Mouse (Mus musculus) urinary bladder, postnatal 4 days (tissue): ENCODE data around the gene Osbp2.
"Not testable (repeated sequence)": the region's sequence is repeated elsewhere in the genome, so short reads cannot be mapped to it uniquely, and the experiment has no call there.

Experiments used
- DNase-seq, 2 experiments: peaks; one replicate each; pipeline ENCODE4 v3.0.0; 2021 to 2022; ENCODE audit warnings: low spot score in 2 of 2

Gene Osbp2

DNA sequence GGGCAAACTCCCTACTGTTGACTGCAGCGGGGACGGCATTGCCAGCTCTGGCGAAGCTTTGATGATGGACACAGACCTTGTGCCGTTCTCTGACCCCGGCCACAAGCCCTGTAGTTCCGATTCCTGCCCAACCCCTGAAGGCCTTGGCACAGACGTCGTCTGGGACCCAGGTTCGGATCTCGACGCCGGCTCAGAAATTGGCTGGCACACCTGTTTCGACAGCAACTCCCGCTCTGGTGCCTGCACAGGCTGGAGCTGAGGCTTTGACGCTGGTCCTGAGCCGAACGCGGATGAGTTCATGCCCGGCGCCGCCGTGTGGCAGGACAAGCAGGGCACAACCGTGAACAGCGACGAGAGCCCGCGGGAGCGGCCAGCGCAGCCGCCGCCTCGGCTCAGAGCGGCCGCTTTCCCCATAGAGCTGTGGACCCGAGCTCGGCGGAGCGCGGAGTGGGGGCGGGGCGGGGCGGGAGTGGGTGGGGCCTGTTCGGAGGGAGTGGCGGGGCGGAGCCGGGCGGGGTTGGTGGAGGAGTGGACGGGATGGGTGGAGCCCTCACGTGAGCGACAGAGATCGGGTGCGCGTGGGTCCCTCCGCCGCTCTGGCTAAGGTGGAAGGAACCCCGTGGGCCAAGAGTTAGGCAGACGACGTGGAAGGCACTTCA lies at the start of gene Osbp2:
Gene Osbp2 (minus strand): TSS at position 450 of the 659 bp plus-strand sequence.
- peak; percentile 54 to 71 for DNase-seq

DNA sequence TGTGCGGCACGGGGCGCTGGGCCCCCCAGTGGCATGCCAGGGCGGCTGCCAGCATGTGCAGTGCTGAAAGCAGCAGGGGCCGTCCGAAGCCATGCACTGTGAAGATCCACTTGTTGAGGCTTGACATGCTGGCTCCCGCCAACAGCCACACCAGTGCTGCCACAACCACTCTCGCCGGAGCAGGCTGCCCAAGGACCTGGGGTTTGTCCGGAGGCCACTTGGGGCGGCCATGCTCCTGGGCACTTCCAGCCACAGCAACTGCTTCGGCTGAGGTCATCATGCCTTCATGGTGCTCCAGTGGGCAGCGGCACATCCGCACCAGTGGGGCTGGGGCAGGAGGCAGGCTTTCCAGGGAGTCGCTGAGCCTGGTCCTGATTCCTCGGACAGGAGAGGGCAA lies 49.2 kb upstream of the Osbp2 start:
- DNase-seq, result peak in 1 of 2 experiments; percentile 29

DNA sequence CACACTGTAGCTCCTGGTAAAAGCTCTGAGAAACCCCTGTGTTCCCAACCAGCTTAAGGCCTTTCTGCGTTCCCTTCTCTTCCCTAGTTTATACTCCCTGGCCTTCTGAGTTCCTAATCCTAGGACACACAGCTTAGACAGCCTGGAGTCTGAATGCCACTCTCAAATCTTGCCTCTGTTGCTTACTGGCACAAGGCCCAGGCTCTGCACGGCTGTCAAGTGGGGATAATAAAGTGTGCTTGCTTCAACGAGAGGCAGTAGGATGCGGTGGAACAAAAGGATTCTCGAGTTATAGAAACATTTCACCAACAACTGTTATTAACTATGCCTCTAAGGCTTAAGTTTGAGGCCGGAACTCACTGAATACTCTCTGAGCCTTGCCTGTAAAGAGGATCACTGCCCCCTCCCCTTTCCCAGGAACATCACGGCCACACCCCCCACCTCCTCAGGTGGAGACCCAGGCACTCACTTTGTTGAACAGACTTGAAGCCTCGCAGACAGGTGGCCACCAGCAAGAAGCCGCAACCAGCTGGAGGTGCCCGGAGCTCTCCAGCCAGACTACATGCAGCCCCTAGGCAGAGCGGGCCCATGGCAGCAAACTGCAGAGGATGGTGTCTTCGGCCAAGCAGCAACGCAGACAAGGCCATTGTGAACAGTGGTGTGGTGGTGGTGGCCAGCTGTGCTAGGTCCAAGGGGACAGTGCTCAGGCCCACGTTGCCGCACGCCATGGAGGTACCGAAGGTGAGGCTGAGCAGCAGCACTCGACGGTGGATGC lies 48.6 kb upstream of the Osbp2 start:
- DNase-seq, result no peak

DNA sequence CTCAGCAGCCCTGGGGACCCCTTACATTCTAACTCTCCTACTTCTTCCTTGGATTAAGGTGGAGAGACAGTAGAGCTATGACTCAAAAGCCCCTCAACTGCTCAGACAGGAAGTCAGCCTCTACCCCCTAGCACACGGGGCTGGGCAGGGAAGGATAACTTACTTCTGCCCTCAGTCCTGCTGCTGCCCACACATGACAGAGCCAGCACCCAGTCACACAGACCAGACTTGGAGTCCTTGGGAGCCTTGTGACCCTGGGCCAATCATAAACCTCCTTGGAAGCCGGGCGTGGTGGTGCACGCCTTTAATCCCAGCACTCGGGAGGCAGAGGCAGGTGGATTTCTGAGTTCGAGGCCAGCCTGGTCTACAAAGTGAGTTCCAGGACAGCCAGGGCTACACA lies 47.7 kb upstream of the Osbp2 start:
- DNase-seq, result not testable (repeated sequence)

DNA sequence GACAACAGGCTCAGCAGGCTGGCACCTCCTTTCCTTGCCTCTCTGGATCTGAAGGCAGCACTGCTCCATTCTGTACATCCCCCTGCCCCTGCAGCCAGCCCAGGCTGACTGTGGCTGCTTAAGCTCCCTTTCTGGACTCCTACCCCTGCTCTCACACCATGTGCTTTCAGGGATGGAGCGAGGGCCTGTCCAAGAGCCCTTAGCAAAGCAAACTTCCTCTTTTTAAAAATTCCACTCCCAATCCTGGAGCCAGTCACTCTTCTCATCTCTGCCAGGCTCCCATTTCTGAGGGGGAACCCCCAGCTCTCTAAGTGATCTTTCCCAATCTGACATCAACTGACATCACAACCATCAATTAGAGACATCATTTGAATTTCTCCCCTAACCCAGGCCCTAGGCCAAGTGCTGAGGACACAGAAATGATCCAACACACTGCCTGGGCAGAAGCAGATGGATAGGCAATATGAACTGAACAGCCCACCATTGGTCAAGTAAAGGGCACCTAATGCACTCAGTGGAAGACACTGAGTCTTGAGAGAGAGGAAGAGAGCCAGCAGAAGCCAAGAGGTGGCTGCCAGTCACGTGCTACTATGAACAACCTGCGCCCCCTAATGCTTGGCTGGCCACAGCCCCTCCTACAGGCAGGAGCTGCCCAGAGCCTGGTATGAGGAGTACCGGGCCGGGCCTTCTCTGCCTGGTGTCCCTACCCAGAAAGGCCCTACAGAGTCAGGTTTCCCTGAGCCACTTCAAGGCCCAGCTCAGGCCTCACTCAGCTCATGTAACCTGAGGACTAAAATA lies 47.0 kb upstream of the Osbp2 start:
- no peak for DNase-seq

DNA sequence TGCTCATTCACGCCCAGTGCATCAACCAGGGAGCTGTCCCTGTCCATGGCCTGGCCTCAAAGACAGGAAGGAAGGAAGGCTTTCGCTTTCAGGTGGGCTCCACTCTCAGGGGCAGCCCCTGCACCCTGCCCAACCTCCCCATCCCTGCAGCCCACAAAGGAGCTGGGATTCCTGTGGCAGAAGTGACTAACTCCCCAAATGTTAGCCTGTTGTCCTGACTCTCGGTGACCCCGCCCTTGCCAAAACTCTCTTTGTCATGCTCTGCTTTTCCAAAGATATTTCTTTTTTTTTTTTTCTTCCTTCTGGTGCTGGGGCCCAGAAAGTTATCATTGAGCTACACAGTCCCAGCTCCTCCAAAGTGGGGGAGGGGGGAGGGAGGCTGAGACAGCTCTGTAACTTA lies 45.5 kb upstream of the Osbp2 start:
- DNase-seq, result no peak

DNA sequence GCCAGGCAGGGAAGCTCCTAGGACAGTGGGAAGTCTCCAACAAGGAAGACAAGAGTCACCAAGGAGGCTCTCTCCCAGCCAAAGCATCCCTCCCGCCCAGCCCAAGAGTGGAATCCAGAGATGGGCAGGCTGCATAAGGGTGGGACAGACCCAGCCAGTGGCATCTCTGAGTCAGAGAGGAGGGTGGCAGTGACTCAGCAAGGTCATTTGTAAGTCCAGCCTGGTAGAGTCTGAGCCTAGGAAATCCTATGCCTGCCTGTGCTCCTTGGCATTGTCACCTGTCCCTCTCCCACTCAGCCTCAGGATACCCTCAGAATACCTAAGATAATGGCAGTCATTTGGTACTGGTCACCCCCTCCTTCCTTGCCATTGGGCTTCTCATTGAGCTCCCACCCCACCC lies 41.7 kb upstream of the Osbp2 start:
- DNase-seq, result no peak

DNA sequence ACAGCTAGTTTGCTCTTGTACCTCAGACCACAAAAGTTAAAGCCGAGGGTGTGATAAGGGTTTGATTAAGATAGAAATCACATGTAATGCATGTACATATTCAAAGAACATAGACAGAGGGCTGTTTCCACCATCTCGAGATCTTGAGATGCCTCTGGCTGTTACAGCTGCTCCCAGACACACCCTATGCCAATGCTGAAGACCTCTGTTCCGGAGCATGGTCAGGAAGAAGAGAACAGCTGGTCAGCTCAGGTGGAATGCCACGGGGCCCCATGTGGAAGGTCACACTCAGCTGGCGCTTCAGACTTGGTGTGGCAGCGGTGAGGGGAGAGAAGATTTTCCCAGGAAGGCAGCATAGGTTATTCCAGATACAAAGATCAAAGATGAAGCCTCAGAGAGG lies 41.0 kb upstream of the Osbp2 start:
- no peak for DNase-seq

DNA sequence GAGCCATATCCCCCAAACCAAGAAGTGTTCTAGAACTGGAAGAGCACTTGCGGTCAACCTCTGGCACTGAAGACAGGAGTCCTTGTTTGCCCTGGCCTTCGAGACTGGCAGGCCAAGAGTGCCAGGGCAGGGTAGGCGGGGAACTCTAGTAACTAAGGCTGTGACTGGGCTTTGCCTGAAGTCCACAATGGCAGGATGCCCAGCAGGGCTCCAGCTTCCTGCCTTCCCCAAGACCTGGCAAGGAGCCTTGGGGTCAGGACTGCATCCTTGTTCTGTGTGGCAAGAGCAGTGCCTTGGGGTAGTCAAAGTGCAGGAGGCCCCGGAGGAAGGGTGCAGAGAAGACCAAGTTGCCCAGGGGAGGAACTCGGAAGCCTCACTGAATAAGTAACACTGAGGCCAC lies 39.3 kb upstream of the Osbp2 start:
- DNase-seq, result peak in 1 of 2 experiments; percentile 71

DNA sequence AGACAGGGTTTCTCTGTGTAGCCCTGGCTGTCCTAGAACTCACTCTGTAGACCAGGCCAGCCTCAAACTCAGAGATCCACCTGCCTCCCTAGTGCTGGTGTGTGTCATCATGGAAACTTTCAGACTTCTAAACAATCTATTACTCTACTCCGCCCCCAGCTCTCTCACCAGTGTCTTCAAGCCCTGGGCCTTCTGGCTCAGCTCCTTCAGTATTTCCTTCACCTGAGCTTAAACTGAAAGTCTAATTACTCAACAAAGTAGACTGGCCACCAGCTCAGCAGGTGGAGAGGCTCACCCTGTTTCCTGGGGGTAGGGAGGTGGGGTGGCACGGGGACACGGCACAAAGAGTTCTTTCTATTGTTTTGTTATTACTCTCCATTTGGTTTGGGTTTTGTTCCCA lies 38.8 kb upstream of the Osbp2 start:
- DNase-seq, result no peak

DNA sequence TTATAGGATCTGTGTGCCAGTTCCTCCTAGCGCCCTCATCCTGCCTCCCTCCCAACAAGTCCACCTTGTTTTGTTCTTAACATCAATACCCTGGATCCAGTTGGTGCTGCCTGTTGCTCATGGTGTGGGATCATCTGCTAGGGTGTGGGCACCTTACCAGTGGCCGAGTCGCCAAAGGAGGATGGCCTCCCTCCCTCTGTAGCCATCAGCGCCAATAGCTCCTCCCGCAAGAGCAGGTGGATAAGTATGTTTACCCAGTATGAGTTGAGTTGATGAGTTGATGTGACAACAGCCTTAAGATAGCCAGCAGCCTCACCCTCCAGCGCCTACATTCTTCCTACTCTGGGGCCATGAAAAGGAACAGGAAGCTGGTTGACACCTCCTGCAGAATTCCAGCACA lies 36.6 kb upstream of the Osbp2 start:
- DNase-seq, result no peak

DNA sequence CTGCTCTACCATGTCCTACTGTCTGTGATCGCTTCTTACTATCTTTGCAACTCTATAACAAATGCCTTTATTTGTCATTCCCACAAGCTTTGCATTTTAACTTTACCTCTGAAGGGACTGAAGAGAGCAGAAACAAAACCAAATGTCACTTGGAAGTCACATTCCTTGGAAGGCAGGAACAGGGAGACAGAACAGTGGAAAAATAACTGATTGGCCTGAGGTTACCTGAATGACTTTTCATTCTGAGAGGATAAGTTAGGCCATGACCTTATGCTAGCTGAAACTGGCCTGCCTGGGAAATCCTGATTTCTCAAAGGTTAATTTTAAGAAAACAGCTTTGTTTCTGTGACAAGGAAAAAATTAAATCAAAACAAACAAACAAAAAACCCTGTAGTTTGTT lies 32.2 kb upstream of the Osbp2 start:
- no peak for DNase-seq

DNA sequence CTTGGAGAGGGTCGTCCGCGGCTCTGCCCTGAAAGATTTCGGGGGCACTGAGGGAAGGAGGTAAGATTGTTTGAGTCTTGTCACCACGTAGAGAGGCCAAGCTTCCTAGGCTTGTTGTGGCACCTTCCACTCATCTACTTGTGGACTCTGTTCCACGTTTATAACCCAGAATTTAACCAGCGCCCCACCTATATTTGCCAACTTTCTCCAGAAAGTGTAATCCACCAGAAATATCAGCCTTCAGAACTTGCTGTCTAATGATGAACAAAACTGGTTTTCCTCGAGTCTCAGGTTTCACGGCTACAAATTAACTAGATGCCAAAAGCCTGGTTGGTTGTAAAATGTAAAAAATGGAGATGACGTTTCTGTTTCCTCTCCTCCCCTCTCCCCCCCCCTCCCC lies 31.8 kb upstream of the Osbp2 start:
- DNase-seq, result no peak

DNA sequence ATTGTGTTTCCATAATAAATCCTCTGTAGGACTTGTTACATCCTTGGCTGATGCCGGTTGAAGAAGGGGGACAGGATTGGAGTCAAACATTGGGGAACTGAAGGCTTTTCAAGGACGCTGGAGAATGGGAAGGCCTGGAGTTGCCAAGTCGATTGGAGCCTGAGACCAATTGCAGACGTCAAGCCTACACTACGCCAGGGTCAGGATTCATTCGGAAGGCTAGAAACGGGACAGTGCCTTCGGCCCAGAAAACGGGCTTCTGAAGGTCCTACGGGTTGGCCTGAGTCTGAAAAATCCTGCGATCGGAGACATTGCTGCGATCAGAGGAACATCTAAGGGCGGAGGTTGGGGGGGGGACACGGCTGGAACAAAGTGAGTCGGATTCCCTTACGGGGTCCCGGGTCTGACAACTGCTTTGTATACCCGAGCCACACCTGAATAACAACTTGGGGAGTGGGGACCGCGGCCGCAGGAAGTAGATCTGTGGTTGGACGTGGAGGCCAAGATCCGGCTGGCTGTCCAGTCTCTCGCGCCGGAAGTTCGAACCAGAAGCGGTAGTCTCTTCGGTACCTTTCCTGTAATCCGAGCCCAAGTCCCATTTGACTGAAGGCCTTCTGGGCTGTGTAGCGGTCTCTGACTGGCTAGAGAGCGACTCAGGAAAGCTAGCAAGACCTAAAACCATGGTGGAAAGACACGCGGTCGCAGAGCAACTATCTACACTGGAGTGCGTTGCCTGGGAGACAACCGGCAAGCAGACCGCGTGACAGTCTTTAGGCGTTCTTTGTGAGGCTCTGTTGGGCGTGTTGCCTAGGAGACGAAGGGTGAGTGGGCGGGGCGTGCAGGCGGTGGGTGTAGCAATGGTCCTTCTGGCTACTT lies 30.9 kb upstream of the Osbp2 start, which contains the start of the genes 4921536K21Rik and Dusp18:
Gene 4921536K21Rik (minus strand): TSS at position 693 of the 876 bp plus-strand sequence.
Gene Dusp18 (plus strand): TSS at position 835 of the 876 bp plus-strand sequence.
- DNase-seq, result peak; percentile 84 to 94

DNA sequence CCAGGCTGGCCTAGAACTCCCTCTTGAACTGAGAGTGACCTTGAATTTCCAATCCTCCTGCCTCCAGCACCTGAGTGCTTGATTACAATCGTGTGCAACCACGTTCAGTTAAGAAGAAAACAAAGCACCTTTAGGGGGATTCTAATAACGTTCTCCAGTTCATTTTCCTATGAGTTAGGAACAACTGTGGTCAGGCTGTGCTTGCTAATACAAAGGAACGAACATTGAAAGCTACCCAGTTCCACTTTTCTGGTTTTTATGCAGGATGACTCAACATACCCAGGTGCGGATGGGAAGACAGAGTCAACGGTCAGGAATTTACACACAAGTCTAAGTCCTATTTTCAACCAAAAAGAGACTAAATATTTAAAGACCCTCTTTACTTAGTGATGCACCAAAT lies 30.3 kb upstream of the Osbp2 start:
- no peak for DNase-seq

DNA sequence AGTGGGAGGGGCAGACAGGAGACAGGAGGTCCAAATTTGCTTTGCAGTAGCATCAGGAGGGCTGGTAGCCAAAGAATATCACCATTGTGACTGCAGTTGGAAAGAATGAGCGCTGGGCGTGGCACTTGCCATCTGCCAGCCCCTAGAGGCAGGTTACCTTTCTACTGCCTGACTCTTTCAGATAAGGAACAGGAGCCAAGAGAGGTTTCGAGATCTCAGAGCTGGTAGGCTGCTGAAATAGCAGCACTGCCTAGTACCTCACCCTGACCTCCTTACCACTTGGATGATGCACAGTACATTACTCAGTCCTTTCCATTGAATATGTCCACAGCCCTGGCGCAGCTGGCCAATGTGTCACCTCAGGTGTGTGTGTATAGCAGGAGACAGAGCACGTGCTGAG lies 23.6 kb upstream of the Osbp2 start:
- no peak for DNase-seq

DNA sequence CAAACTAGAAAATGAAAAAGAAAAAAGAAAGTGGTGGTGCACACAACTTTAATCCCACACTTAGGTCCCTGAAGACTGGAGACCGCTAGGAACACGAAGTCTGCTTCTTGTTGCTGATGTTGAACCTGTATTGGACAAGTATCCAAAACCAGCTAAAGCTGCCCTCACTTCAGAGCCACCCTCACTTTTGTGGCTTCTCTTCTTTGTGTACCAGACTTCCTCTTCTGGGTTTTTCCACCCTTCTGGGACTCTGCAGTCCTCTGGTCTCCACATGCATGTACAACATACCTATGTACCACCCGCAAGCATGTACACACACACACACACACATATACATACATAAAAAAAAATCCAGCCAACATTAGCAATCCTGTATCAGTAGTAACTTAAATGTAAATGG lies 20.0 kb upstream of the Osbp2 start:
- DNase-seq, result no peak

DNA sequence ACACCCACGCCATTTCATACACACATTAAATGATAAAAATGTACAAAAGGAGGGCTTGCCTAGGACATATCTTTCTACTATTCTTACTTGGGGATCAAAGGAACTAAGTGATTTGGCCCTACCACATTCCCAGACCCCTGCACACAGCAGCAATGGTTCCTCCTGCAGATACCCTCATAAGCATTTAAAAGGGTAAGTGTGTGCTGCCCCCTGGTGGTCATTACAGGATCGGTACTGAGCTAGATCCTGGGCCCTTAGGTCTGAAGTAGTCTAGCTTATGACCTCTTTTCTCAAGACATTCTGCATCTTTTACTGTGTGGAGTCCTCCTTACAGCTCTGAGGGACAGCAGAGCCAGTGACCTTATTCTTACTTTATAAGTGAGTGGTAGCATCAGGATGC lies 16.1 kb upstream of the Osbp2 start:
- DNase-seq, result peak; percentile 26 to 77

DNA sequence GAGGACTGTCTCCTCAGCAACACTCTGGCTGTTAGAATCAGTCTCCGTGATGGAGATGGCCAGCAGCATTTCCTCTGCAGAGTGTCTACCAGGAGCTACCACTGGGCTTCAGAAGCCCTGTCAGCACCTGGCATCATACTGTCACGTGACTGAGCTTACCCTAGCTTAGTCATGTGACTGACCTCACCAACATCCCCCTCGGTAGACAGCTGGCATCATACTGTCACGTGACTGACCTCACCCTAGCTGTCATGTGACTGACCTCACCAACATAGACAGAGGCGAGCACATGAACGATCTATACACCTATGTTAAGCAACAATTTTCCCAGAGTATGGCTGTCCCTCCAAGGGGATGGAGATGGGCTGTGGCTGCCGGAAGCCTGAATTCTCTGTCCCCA lies 15.0 kb upstream of the Osbp2 start:
- DNase-seq, result no peak

DNA sequence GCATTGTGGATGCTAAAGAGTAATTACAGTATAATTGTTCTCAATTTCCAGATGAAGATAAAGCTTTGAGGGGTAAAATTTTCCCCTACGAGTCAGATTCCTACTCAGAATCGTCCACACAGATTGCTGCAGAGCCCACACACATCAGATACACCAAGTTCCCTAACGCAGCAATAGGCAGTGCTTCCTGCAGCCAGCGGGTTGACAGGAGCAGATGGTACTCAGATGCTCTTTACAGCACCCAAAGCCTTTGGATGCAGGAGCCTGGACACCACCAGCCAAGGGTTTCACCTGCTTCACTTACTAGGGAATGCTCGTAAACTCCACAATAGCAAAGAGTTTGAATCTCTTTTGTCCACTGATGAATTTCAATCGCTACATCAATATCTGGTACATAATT lies 12.7 kb upstream of the Osbp2 start:
- DNase-seq, result no peak

DNA sequence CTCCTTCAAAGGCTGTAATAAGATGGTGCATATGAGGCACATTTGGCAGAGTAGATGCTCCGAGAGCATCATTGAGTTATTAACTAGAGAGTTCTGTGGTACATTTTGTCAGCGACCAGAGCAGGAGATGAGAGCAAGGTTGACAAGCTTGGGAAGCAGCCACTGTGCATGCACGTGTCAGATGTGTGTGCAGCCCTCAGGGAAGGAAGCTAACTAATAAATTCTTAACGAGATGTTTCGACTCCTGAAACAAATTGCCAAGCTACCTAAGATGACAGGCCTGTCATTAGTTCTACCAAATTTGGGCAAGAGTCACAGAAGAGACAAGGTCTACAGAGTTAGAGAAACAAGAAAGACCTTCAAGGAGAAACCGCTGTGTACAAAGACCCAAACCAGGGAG lies 640 bp upstream of the Osbp2 start:
- DNase-seq, result no peak
